Mouse (Mus musculus) gastrocnemius, postnatal 36 days (tissue): ENCODE data around the gene Adora1. TPM values are rescaled to one million over a fixed set of nuclear protein-coding genes. Genes with fewer than 3 reads are reported as not detected.

Experiments used
- DNase-seq, 2 experiments: peaks; one replicate each; pipeline ENCODE4 v3.0.0; 2022
- intact Hi-C: fragments of 180-260 bp; cut with DNase I; formaldehyde crosslinking; loops from one replicate; pipeline ENCODE4 v1.15.1; 2025
- total RNA-seq, 2 experiments: library from RNA; stranded (reverse); gene quantifications; 2 replicates each; pipeline ENCODE4 v1.2.3; 2021

The Adora1 gene
- total RNA-seq, 2 experiments from 2014 or later: 0.33 to 0.59 TPM

DNA sequence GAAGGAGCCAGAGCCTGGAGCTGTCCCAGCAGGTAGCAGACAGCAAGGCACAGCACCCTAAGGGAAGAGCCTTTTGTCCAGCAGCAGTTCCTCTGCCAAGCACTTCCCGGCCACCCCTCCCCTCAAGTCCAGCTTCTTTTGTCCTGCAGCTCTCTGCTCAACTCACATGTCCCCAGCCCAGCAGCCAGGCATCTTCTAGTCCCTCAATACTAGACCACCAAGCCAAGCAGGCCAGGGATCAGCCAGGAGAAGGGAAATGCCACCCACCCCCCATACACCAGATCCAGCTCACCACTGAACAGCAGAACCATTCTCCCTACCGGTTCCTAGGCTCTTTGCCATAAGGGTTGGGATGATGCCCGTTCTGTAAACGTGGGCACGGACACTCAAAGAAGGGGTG, 15.6 kb downstream of the Adora1 start:
- intact Hi-C loops: no loop called here
- DNase-seq: no peak

DNA sequence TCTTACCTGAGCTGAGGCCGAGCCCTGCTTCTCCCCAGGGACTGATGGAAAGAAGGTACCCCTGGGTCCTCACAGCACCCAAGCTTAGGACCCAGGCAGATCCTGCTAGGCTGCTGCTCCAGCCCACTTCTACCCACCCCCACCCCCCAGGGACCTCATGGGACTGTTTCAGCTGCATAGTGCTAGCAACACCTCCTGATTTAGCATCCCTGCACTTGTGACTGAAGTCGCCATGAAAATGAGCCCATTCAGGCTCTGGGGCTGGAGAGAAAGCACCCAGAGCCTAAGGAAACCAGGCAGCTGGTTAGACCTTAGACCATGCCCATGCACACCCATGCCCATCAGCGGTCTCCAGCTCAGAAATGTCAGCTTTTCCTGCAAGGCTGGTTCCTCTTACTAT, 17.3 kb downstream of the Adora1 start:
- intact Hi-C loops: no loop called here
- no peak for DNase-seq

DNA sequence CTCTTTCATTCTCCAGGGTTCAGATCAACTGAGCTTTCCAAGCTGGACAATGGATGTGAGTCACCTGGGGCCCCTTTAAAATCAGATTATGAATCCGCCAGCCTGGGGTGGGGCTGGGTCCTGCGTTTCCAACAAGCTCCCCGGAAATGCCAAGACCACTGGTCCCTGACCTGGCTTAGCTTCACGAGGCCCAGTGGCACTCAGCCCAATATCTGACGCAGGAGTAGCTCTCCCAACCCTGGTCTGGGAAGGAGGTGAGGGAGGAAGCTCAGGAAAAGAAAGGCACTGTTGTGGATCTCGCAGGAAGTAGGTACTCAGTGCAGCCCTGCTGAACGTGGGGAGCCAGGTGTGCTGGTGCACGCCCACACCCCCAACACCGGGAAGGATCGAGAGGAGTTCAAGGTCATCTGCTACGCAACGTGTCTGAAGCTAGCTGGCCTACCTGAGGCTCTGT, 18.2 kb downstream of the Adora1 start:
- DNase-seq: no peak
- intact Hi-C loops: no loop called here

DNA sequence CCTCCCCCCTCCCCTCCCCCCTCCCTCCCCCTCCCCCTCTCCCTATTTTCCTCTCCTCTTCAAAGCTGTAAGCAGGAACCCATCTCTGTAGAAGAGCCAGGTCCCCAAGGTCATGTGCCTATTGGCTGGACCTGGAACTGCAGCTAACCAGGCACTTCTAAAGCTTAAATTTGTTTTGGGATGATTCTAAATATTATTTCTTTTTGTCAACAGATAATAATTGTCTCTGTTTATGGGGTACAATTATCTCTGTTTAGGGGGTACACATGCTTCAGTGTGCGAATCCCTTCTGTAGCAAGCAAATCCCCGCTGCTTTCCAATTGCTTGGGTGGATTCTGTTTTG, 18.6 kb downstream of the Adora1 start:
- no peak for DNase-seq
- intact Hi-C loops: no loop called here

DNA sequence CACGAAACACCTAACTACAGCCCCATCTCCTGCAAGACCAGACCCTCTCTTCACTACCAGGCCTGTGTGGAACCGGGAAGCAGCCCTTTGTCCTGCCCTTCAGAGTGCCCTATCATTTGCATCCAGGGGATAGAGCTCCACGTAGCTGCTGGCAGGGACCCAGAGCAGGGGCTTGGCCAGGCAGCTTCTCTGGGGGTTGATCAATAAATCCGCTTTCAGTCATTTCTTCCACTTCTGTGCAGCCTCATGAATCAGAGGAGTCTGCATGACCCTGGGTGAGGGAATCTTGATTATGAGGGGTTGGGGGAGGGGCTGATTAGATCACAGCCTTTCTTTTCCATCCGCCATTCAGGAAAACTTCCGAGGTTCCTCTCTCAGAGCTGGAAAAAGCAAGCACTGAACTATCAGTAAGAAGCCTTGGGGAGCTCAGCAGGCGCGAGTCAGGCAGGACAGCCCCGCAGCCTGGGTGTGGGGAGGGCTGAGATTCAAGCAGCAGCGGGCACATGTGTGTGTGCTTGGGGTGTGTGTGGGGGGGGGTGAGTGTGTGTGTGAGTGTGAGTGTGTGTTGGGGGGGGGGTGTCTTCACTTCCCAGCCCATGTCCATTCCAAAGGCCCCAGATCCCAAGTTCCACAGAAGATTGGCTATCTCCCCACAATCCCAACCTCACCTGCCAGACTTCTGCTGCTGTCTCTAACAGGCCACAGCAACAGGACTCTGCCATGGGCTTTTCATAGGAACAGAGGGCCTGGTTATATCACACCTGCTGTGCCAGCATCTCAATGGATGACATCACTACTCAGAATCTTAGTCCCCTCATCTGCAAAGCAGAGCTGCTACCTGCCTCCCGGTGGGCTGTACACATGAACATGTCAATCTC, 19.2 kb downstream of the Adora1 start:
- intact Hi-C loops: no loop called here

DNA sequence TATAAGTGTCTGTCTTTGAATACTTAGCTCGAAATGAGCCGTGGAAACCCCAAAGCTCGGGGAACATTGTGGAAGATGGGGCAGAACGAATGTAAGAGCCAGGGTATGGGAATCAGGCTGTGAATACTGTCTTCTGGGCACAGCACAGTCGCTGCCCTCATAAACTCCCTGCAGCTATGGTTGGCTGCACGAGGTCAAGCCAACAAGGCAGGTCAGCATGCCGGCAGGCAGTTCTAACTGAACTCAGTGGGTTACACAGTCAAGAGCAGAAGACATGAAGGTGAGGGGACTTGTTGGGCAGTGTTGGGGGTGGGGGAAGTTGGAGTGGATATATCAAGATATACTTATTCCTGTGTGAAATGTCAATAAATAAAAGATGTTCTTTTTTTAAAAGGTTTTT, 20.2 kb downstream of the Adora1 start:
- intact Hi-C loops: no loop called here
- DNase-seq: no peak

More for the DNA sequence above, 19.2 kb downstream of the Adora1 start:
- DNase-seq: no peak

DNA sequence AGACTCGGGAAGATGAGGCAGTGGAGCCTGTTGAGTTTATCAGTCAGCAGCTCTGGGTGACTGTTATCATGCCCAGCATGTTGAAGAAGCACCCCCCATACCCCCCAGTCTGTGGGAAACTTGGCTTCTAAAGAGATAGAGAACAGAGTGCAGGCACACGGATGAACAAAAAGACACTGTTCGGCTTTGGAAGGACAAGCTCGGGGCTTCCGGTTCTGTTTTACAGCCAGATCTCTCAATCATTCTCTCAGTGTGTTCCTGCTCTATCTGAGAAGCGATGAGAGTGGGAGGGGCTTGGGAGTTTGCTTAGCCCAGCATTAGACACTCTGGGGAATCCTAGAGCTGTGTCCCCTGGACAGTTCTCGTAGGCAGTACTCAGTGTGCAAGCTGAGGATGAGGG, 21.8 kb downstream of the Adora1 start:
- DNase-seq: no peak
- intact Hi-C loops: no loop called here

DNA sequence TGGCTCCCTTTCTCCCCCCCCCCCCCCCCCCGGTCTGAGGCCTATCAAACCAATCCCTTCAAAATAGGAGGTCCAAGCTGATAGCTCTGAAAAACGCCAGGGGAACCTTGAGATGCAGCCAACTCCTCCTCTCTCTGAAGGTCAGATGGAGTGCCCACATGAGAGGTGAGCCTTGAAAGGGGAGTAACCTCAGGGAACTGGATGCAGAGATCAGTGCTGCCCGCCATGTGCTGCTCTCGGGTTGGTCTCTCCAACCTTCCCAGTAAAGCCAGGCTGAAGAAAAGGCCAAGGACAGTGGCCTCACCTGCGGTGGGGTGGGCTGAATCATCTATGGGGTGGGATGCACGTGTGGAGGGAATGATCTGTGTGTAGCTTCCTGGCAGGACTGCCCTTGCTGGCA, 22.9 kb downstream of the Adora1 start:
- intact Hi-C loops: no loop called here
- DNase-seq: no peak

DNA sequence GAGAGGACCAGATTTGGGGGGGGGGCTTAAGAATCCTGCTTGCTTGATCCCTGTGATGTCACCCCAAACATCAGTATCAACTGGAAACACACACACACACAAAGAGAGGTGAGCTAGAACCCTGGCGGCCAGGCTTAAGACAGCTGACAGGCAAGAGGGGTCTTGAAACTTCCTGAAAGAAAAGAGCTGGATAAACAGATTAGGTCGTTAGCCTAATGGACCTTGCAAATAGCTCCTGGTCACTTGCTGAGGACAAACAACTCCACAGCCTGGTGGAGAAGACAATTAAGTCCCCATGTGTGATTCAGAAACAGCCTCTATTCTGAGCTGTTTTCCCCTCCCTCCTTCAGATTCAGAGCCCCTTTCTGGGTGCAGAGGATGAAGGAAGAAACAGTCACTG, 23.6 kb downstream of the Adora1 start:
- no peak for DNase-seq
- intact Hi-C loops: no loop called here

DNA sequence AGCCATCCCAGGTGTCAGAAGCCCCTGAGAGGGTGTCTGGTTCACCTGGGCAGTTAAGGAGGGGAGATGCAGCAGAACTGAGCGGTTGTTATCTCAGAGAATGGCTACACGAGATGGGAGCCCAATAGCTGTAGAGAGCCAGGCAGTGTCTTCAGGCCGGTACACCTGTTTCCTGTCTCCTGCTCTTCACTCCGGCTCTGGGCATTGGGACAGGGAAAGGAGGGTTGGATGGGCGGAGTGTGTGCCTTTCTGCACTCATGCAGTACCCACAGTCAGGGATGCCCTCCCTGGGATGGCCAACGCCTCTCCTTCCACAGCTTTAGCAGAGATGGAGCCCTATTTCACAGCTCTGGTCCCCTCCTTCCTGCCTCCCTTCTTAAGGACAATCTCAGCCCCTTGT, 24.2 kb downstream of the Adora1 start:
- no peak for DNase-seq
- intact Hi-C loops: no loop called here

DNA sequence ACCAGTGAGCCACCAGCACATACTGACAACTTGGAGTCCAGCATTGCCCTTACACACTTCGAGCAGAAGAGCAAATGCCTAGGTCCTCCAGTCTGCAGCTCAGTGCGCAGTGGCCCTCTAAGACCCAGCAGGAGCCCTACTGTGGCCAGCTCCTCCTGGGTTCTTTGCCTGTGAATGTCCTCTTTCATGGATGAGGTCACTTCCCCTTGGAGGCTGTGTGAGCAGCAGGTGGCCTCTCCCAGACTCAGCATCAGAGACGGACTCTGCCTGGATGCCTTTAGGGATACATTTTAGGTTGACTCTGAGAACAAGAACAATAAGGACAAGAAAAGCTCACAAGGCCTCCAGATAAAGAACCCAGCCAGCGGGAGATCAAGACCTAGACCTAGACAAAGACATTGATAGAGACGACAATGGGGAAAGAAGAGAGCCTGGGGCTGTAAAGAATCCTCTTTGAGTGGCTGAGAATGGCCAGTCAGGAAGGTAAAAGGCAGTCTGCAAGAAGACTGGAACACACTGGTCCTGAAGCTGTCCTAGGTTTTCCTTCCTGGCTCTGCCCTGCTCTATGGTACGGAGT, 25.0 kb downstream of the Adora1 start:
- intact Hi-C loops: no loop called here
- no peak for DNase-seq

DNA sequence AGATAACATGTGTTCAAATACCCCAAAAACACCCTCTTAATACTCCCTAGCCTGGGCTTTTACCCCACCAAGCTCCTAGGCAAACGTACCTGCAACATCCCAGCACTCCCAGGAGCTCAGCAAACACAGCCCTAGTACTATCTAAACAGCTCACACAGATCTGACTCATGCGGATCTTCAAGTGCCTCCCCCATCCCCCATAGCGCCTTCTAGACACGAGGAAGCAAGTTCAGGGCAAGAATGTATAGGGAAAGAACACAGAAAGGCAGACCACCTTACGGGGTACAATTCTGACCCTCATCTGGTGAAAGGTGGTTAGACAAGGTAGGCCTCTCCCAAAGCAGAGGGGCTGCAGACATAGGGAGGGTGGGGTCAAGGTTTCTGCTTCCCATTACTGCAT, 29.1 kb downstream of the Adora1 start:
- intact Hi-C loops: loop anchor here (2.0 to 5.0 kb wide), 3 partner anchors 37 to 116 kb away; no protein-coding TSS in a partner anchor
- DNase-seq: no peak

DNA sequence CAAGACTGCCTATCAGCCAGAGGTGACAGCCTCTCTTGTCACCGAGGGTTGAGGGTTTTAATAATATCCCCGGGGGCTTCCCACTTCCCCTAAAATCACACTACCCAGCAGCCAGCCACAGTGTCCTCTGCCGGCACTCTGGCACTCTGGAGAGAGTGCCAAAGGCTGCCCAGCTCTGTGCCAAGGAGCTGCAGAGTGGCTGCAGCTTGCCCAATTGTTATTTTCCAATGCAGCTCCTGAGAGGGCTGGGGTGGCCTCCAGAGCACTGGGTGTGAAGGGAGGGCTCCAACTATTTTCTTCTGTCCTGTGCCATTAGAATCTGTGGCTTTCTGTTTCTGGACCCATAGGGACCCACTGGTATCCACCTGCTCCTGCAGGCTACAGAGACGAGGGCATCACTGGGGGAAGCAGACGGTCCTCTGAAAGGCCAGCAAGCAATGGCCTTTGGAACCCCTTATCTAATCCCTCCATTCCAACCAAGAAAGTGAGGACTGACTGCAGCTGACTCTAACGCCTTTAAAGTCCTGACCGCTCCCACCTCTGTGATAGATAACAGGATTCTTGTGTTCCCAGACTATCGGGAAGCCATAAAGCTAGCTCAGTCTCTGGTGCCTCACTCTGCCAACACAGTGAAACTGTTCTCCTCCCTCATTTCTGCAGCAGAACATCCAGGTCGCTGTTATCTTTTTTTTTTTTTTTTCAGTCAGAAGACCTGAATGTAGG, 29.8 kb downstream of the Adora1 start:
- intact Hi-C loops: loop anchor here (2.0 to 5.0 kb wide), 3 partner anchors 37 to 117 kb away; no protein-coding TSS in a partner anchor
- no peak for DNase-seq

DNA sequence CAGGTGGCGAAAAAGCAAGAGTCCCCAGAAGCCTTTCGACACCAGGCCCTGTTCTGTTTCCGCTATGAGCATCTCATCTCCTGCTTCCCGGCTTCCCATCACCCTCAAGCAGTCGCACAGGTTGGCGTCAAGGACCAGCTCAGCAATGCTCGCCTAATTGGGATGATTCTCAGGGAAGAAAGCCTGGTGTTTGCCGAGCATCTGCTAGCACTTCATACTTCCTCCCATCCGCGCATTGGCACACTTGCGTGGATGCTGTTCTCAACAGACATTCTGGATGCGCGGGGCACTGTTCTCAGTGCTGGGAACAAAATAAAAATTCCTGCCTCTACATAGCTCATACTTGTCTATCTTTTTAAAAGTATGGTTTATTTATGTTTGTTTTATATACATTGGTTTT, 31.0 kb downstream of the Adora1 start:
- intact Hi-C loops: no loop called here
- DNase-seq: no peak

DNA sequence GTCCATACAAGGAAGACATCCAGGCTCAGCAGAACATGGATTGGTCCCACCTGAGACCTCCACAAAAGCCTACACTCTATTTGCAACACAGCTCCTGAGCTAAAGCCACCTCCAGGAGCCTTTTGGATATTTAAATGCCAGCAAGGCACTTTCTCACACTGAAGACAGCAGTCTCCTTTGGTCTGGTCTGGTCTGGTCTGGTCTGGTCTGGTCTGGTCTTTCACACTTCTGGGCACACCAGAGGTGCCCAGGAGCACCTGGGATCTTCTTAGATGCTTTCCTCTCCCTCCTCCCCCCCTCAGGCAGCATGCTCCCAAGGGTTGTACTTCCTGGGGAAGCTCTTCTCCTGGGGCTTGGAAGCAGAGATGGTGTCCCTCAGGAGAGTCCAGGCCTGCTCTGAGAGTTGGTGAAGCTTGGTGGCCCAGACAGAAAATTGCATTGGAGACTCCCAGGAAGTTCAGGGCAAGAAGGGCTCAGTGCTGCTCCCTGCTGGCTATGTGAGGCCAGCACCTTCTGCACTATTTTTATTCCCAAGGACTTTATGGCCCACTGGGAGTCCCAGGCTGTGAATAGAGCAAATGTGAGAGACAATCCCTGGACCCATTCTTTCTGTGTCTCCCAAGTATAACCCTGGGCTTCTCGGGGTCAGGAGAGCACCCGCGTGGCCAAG, 33.3 kb downstream of the Adora1 start:
- peak; percentile 42 to 64 for DNase-seq
- intact Hi-C loops: loop anchor here (2.0 kb wide), 1 partner anchor 51 kb away; no protein-coding TSS in a partner anchor

DNA sequence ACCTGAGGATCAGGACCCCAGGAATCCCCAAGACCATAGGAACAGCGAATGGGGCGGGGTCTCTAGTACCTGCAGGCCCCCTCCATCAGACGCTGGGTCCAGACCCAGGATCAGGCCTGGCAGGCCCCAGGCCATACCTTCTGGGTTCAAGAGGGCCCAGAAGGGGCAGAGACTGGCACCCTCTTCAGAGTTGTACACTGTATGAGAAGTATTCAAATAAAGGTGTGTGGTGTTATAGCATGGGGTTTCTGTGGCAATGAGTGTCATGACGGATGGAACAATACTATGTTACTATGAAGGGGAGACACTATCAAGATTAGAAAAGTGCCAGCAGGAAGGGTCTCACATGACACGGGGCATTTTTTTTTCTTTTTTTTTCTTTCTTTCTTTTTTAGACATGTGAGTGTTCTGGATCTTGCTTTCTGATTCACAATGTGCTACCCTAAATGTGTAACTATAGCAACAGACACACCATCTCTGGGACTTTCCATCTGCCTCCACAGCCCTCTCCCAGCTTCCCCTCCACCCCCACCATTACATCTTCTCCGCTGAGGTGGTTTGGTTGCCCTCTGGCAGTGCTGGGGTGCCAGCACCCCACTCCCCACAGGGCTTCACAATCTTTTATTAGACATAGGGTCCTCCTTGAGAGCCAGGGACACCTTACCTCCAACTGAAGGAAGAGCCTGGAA, 34.1 kb downstream of the Adora1 start:
- intact Hi-C loops: no loop called here
- no peak for DNase-seq

DNA sequence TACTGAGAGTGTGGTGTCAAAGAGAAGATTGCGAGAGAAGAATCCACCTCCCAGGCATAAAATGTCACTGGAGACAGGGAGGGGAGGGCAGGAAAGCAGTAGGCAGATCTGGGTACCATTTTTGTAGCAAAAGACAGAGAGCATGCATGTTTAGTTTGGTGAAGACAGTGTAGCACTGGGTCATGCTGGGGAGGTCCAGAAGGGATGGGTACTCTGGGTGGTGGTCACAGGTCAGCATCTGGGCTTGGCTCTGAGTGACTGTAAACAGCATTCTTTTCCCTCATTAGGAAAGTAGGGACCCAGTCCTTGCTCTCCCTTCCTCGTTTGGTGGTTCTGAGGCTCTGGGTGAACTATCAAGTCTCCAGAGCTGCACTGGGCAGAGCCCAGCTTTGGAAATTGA, 34.8 kb downstream of the Adora1 start:
- intact Hi-C loops: no loop called here
- DNase-seq: no peak

DNA sequence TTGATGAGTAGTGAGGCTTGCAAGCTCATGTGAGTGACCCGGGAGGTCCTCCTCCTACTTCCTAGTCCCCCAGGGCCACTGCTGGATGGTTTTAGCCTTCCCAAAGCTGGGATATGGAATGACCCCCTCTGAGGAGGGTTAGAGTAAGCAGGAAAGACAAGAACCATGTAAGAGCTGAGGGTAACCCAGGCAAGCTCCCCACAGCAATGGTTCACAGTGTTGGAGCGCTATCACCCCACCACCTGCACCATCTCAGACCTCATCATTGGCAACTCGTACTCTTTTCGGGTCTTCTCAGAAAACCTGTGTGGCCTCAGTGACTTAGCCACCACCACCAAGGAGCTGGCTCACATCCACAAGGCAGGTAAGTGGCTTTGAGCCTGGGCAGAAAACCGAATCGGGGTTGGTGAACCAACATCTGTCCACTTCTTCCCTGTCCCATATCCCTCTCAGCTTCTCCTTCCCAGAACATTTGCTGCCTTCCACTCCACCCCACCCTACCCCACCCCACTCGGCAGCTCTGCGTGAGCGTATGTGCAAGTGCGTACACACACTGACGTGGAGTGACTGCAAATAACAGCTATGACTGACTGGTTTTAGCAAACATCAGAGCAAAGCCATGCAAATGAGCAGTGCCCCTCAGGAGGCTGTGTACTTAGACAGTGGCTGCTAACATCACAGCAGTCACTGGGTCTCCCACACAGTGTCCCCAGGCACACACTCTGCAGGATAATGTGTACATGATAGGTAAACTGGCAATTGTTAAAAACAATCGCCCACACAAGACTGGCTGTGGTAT, 36.8 kb downstream of the Adora1 start:
- intact Hi-C loops: no loop called here
- DNase-seq: no peak

DNA sequence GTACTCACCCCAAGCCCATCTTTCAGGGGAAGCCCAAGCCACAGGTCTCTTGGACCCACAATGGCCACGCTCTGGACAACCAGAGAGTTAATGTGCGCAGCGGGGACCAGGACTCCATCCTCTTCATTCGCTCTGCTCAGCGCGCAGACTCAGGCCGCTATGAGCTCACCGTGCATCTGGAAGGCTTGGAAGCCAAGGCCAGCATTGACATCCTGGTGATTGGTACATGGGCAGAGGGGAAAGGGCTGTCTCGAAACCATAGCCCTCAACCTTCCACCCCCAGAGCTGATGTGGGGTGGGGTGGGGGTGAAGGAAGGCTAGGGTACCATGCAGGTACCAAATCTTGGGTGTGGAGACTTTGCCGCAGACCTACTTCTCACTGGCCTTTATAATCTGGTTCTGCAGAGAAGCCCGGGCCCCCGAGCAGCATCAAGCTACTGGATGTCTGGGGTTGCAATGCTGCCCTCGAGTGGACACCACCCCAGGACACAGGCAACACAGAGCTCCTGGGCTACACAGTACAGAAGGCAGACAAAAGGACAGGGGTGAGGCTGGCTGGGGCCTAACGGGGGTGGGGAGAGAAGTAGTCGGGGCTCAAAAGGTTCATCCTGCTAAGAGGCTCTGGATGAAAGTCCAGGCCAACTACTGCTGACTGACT, 37.8 kb downstream of the Adora1 start:
- intact Hi-C loops: no loop called here
- no peak for DNase-seq
